Mouse (Mus musculus): ENCODE data around the gene 3110040N11Rik. TPM values are rescaled to one million over a fixed set of nuclear protein-coding genes. Genes with fewer than 3 reads are reported as not detected.

3110040N11Rik gene
- total RNA-seq, 2 experiments from 2014 or later: 30.8 to 37.8 TPM

DNA sequence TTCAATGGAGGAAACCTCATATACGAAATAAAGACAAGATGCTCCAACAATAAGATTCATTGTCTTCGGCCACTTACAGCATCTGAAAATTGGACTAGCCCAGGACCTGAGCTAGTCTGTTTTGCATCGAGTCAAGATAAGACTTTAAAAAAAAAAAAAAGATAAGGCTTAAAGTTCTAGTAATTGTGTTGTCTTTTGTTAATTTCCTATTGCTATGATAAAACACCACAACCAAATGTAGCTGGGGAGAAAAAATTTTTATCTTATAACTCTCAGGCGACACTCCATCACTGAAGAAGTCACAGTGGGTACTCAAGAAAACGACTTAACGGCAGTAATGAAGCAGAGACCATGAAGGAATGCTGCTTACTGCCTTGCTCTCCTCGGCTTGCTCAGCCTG lies 49.3 kb downstream of the 3110040N11Rik start:
- no peak for DNase-seq (ENCODE audit: low spot score in 2 of 2)

DNA sequence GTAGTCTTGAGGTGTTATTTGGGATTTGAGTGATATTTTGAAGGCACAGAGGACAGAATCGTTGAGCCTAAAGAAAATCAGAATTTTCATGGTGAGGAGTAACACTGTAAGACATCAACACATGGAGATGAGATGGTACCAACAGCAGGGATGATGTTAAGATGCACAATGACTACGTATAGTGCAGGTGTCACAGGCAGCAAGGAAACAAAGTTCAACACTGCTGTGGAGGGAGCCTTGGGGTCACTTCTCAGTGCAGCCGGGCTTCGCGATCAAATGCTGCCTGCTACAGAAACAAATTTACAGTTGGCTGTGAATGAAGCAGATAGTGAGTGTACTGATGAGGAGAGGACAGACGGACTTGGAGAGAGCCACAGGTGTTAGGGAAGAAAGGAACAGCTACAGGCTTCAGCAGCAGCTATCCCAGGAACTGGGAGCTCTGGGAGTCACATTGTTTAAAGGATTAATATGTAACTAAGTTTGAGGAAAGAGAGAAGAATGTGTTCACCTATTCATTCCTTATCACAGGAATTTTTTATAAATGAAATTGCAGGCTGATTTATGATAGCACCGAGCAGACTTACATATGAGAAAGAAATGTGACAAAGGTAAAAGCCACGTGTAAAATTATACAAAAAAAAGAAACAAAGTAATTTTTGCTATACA lies 50.4 kb downstream of the 3110040N11Rik start:
- no peak for DNase-seq (ENCODE audit: low spot score in 2 of 2)

DNA sequence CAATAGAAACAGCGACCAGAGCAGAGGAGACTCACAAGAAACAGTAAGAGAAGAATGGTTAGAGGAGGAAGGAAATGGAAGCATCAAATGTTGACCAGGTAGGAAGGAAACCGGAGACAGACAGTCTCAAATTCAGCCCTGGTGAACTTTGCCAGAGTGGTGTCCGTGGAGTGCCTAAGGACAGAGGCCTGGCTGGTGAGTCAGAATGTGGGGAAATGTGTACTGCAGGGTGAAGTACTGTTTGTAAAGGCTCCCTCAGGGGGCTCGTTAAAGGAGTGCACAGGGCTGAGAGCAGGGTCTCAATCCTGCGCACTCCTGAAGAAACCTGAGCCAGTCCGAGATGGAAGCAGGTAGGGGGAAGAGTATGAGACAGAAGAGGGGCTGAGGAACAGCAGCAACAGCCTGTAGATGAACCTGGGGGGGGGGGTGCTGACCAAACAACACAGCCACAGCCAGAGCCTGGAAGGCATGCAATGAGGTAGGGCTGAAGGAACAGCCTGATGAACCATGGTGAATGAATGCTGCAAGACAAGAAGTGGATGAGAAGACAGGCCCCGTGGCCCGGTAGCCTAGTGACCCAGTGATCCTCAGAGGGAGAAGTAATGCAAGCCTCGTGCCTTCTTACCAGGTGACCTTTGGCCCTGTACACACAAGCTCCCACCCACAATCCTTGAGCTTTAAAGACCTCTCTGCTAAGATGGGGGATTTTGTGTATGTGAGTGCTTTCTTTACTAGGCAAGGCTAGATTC lies 53.8 kb downstream of the 3110040N11Rik start:
- DNase-seq (ENCODE audit: low spot score in 2 of 2): no peak

DNA sequence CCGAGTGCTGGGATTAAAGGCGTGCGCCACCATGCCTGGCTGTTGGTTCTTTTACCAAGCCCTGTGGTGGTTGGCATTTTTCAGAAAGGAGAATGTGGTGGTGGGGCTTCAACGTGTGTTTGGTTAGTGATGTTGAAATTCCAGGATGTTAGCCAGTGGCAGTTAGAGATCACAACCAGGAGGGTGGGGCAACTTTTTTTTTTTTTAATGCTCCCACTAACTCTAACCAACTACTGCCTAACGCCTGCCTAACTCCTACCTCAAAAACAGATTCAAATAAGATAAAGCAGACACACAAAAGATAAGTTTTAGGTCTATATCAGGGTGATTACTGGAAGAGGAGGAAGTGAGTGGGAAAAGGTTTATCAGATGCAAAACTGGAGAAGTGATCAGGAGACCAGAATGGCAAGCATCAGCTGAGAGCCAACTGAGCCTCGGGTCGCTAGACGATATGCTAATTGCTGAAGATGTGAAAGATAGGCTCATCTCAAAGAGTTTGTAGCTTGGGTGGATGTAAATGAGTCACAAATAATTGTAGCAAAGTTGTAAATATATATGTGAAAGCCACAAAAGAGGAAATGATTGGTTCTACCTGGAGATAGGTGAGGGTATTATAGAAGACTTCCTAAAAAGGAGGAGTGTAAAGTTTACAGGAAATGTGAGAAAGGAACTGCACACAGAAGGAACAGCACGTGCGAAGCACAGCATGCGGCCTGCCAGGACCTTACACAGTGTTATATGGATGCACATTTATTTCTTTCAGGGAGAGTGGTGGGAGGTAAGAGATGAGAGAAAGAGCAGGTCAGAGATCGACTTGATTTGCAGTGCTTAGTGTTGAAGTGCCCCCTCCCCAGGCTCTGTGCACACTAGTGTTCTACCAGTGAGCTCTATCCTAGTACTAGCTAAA lies 56.8 kb downstream of the 3110040N11Rik start:
- DNase-seq (ENCODE audit: low spot score in 2 of 2): no peak

Other genes starting within 250 kb of the 3110040N11Rik start
- under 1 TPM; 0.11 to 0.25 TPM for gene Fsd2, start 222.5 kb downstream of the 3110040N11Rik start, total RNA-seq (2021)
- 10 to 100 TPM; 15.3 to 19.9 TPM for gene Whamm, start 218.2 kb downstream of the 3110040N11Rik start, total RNA-seq (2021)
- 100 to 1,000 TPM in 1 of 2 experiments, 10 to 100 TPM in 1; 96.8 to 103 TPM for gene Homer2, start 82.0 kb downstream of the 3110040N11Rik start, total RNA-seq (2021)
- 10 to 100 TPM; 52.3 to 58.1 TPM for gene Ramac, start 26.6 kb downstream of the 3110040N11Rik start, total RNA-seq (2021)
- 100 to 1,000 TPM; 118 to 123 TPM for gene Btbd1, start 40.0 kb upstream of the 3110040N11Rik start, total RNA-seq (2021)
- gene Gm10160, start 66.3 kb upstream of the 3110040N11Rik start, total RNA-seq (2021): not detected
- 10 to 100 TPM; 18.6 to 21.9 TPM for gene Tm6sf1, start 69.5 kb upstream of the 3110040N11Rik start, total RNA-seq (2021)
- 10 to 100 TPM; 70.0 to 74.6 TPM for gene Hdgfl3, start 145.0 kb upstream of the 3110040N11Rik start, total RNA-seq (2021)
- not detected for gene Bnc1, start 202.8 kb upstream of the 3110040N11Rik start, total RNA-seq (2021)